Mouse (Mus musculus) embryonic fibroblast, embryonic 13.5 days (primary cell): Measurements from ENCODE around the gene Sufu. TPM values are rescaled to one million over a fixed set of nuclear protein-coding genes. Genes with fewer than 3 reads are reported as not detected.

ENCODE experiments used
- H3K27ac ChIP-seq: 2 replicates; pipeline ENCODE4 v1.5.1; 2012; ENCODE audit warnings: low read length, control low read depth, inconsistent platforms; ENCODE audit not compliant: insufficient read depth
- H3K4me1 ChIP-seq: 2 replicates; pipeline ENCODE4 v1.6.1; 2011; ENCODE audit warnings: low read length; ENCODE audit not compliant: control insufficient read depth, insufficient read depth
- H3K4me3 ChIP-seq: 2 replicates; pipeline ENCODE4 v1.5.1; 2011; ENCODE audit warnings: mild to moderate bottlenecking, control low read depth, low read length; ENCODE audit not compliant: insufficient read depth
- CTCF ChIP-seq: IDR thresholded peaks from 2 replicates; pipeline ENCODE4 v1.5.1; 2011; ENCODE audit warnings: mild to moderate bottlenecking, control low read depth, low read length, moderate library complexity, borderline replicate concordance; ENCODE audit not compliant: insufficient read depth
- POLR2A ChIP-seq: IDR thresholded peaks from 2 replicates; pipeline ENCODE4 v1.6.1; 2011; ENCODE audit warnings: low read depth, mild to moderate bottlenecking, control low read depth, low read length, moderate library complexity
- polyA plus RNA-seq: library from polyadenylated mRNA; stranded (reverse); fragments of >200 nt; gene quantifications from 2 replicates; pipeline ENCODE4 v1.2.4, GENCODE M21; 2011; ENCODE audit warnings: low read depth; ENCODE audit not compliant: missing spikeins, insufficient read length

Sufu gene
- polyA plus RNA-seq, 1 experiment = 22.0 TPM

DNA sequence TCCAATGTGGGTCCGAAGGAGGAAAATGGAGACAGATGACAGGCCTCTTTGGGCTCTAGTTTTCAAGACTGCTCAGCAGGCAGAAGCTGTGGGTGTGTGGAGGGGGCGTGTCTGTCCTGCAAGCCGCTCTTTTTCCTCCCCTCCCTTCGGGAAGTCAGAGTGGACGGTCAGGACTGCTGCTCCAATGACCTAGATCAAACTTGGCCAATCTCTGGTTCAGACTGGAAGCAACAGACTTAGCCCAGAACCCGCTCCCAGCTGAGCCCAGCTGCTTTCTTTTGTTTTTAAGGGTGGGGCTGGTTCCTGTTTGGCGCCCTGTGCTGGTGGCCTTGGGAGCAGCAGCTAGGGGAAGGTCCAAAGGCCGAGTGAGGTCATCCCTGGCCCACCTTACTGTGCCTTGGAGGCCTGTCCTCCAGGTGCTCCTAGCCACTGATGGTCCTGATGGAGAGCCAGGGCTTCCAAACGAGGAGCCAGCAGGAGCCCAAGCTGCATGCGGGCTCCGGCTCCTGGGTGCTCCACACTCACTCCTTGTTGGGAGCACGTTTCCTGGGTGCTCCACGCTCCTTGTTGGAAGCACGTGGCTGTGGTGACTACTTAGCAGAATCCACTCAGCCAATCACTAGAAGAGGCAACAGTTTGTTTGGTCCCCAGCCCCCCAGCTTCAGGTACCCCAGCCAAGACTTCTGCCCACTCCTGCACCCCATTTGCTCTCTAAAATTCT lies 128.1 kb downstream of the Sufu start:
- H3K4me1 ChIP-seq = peaks cover 29% of the 10 kb centered on the region
- peak overlapping the region; percentile 63 for H3K27ac ChIP-seq
- TF ChIP-seq CTCF = no peak
- no peak for TF ChIP-seq POLR2A
- H3K4me3 ChIP-seq = no peak overlapping the region

DNA sequence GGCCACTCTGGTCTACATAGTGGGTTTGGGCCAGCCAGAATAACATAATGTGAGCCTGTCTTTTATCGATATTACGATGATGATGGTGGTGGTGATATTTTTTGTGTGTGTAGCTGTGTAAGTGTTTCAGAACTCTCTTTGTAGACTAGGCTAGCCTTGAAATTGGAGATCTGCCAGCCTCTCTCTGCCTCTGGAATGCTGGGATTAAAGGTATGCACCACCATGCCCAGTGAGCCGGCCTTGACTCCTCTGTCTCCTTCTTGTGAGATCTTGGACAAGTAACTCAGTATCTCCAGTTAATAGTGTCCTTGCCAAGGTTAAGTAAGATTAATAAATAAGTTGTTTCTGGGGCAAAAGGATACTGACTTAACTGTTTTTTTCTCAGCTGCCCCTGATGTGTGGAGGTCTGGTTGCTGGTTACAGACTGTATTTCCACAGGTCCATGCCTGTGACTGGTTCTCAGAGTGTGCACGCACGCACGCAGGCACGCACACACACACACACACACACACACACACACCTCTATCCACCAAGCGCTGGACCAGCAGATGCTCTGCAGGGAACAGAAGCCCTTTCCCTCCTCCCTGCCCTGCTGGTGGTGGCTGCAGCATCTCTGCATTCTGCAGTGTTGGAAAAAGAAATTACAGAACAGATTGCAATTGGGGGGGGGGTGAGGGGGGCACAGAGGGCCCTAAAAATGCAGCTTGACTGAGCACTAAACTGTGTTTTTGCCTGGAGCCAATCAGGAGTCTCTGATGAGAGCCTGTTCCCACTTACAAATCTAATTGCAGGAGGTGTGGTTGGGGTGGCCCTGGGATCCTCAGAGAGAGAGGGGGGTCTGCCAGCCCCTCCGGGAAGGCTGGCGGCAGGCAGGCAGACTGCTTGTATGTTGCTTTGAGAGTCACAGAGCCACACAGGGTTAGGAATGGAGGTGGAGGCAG lies 129.3 kb downstream of the Sufu start:
- H3K4me3 ChIP-seq = no peak overlapping the region
- TF ChIP-seq POLR2A (no peak), CTCF (no peak)
- no peak overlapping the region for H3K27ac ChIP-seq
- H3K4me1 ChIP-seq = peaks cover 36% of the 10 kb centered on the region

DNA sequence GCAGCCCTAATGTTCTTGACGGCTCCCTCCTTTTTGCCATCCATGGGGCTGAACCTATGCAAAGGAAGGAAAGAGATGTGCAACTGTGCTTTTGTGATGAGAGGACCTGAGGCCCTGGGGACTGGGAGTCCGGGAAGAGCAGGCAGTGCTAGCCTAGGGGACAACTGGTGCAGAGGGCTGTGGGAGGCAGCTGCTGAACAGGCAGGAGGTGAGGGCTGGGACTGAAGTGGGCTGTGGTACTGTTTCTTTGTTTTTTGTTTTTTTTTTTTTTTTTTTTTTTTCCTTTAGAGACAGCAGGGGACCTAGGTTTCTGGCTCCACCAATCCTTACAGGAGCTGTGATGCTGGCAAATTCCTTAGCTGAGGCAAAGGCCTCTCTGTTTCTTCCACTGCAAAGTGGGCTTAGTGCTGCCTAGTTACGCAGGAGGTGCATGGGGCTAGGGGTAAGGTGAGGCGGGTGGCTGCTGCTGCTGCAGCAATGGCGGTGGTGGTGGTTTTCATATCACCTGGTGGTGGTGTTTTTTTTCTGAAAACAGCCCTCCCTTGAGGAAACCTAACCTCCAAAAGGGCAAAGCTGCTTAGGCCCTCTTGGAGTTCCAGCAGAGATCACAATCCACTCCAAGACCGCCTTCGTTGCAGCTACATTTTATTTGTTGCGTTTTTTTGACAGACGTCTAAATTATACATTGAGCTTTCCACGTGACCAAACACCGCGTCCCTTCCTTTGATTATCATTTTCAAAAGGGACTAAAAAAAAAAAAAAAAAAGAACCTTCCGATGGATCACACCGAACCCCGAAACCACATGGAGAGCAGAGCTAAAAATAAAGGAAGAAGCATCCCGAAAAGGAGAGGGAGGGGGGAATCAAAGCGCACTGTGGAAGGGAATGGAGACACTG lies 131.2 kb downstream of the Sufu start:
- TF ChIP-seq CTCF (no peak), POLR2A (no peak)
- Histone ChIP-seq H3K4me3 (no peak overlapping the region), H3K4me1 (peaks cover 33% of the 10 kb centered on the region), H3K27ac (no peak overlapping the region; the same call in 1 of the 2 replicates)

DNA sequence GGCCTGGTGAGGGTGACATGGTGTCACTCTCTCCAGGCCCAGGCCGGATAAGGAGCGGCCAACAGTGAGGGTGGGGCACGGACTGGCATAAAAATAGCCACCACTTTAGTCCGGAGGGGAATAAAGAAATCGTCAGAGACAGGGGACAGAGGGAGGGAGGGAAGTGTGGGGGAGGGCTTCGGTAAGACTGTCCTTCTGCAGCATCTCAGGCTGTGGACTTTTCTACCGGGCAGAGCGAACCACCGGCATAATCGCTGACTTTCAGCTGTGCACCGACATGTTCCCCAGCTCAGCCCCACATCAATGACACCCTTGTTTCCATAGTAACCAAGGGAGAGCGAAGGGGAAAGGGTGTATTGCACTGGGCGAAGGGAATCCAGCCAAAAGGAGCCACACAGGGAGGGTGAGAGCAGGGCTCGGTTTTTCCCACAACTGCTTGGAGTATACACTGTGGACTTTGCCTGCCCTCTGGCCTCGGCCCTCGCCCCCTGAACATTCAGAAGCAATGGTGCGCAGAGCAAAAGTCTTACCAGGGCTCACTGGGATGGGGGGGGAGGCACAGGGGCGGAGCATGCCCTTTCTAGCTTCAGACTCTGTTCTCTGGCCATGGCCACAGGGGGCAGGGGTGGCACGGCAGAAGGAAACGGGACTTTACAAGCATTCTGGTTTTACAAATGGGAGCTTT lies 132.0 kb downstream of the Sufu start:
- H3K27ac ChIP-seq = no peak overlapping the region; the same call in 1 of the 2 replicates
- H3K4me3 ChIP-seq = no peak overlapping the region
- H3K4me1 ChIP-seq = peaks cover 26% of the 10 kb centered on the region
- no peak for TF ChIP-seq CTCF
- TF ChIP-seq POLR2A = peak; percentile 27; the same call in 1 of the 2 replicates

DNA sequence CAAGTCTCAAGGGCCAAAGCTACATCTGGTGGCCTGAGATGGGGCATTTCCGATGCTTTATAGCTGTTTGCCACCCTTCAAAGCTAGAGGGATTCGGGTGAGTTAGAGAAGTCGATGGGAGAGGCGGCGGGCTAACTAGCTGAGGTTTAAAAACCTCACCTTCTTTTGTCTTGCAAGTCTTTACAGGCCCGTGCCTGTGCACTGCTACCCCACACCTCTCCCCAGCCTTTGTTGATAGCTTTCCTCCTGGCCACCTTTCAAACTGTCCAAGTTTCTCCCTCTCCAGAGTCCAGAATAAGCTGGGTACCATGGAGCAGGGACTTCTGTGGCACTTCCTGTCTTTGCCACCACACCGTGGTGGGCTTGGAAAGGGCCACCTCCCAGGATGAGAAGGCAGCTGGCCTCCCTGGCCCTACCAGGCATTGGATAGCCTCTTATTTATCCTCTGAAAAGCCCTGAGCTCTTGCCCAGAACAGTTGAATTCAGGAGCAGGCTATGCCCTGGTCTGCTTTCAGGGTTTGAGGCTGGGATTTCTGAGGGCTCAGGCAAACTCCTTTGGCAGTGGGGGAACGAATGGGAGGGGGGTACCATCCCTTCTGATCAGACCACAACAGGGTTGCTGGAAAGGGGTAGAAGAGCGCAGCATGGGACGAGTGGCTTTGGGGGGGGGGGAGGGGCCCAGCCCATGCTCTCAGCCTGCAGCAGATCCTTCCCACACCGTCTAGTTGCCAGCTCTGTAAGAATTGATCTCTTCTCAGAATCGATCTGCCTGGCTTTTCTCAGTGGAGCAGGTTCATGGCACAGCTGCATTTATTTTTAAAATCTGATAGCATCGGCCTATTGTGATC lies 133.1 kb downstream of the Sufu start:
- no peak for TF ChIP-seq CTCF
- H3K4me3 ChIP-seq = no peak overlapping the region
- H3K27ac ChIP-seq = no peak overlapping the region
- peaks cover 17% of the 10 kb centered on the region; the same call in 1 of the 2 replicates for H3K4me1 ChIP-seq

DNA sequence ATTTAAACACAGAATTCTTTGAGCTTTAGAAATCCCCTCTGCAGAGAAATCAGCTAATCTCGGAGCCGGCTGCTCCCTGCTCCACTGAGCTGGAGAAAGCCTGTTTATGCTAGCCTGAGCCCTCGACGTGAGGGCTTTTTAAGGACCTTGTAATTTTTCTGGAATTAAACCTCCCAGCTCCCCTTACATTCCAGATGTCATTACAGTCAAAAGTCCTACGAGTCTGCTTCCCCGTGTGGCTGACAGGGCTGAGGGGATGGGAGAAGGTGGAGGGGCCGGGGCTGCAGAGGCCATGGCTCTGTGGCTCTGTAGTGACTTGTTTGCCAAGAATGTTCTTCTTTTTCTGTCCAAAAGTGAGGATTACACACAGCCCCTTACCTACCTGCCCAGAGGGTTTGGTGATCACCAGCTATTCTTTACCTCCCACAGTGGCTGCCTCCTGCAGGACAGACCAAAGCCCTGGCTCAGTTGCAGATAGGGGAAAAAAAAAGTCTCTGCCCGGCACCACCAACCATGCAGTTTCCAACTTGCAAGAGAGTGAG lies 133.8 kb downstream of the Sufu start:
- H3K4me3 ChIP-seq = no peak overlapping the region
- TF ChIP-seq CTCF (no peak), POLR2A (no peak)
- H3K27ac ChIP-seq = 0 out of 2 replicates have a peak overlapping the region, but pooled peaks have one; percentile 8
- peaks cover 17% of the 10 kb centered on the region; the same call in 1 of the 2 replicates for H3K4me1 ChIP-seq

DNA sequence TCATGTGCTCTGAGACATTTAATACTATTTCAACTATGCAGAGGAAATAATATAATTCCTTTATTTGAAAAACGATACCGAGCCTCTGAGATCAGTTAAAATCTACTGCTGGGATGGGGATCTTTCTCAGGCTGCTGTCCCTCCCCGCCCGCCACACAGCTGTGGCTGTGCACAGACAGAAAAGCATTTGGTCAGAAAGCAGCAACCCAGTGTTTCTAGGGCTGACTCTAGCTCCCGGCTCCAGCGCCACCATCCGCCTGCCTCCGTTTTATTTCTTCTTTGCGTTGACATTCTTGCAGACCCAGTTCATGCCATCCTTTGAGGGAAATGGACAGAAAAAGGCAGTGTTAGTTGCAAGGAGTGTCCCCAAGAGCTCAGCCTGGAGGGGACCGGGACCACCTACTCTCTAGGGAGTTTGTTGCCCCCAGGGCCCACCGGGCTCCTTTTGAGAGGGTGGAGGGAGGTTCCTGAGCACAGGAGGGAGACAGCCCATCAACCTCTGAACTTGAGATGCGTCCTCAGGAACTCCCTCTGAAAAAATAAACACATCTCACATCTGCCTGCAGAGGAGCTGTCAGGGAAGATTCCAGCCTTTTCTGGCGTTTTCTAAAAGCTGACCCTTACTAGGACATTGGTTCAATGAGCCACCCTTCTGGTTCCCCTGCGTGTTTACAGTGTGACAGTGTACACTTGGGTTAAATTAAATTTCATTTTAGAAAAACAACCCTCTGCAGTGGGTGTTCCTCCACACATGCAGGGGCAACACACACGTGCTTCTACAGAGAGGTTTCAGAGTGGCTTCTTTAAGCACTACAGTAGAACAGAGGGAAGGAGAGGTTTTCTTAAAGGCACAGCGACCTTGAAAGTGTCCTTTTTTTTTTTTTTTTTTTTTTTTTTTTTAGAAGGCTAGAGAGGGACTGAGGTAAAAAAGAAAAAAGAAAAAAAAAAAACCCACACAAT lies 134.7 kb downstream of the Sufu start:
- H3K27ac ChIP-seq = peak overlapping the region; percentile 8; the same call in 1 of the 2 replicates
- no peak for TF ChIP-seq CTCF
- no peak for TF ChIP-seq POLR2A
- H3K4me1 ChIP-seq = peaks cover 17% of the 10 kb centered on the region; the same call in 1 of the 2 replicates
- no peak overlapping the region for H3K4me3 ChIP-seq
